Mouse (Mus musculus) cerebral cortex, adult 2 months (tissue): ENCODE measurements around the gene Tent4a.

Experiments used
- WGBS: fragments of 180-500 bp; shearing (Covaris S2); methylation state at CpG from one replicate; pipeline ENCODE4 v1.1.7; 2018; 5-methylcytosine and 5-hydroxymethylcytosine counted together

The Tent4a gene

DNA sequence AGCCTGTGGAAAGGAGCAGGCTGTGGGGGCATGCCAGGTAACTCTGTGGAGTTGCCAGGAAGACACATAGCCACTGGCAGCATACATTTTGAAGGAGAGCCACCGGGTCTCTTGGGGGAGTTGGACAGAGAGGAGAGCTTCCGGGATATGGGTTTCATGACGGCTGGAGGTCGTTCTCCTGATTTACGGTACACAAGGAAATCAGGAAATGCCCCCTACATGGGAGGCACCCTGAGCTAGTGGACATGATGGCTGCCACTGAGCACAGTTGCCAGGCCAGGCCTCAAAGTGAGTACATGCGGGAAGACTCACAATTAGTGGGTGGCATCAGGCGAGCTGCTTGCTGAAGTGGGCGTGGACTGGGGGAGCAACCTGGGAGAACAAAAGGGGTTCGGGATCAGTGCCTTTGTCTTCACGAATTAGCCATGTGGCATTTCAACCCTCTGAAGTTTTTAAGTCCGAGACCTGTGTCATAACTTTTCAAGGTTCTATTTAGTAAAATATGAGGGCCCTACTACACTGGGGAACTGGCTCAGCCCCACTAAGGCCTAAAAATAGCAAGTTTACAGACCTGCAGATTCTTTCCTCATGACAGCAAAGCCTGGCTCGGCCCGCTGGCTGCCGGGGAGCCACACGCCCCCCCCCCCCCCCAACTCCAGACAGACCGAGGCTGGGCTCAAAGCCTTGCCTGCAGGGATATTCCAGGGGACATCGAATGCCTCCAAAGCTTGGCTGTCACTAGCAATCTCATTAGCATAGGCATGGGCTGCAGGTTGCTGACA is 8.3 kb upstream of the Tent4a start:
- WGBS, result 50% methylated on average over 17 of the region's 17 CpGs

GRCm38 (mm10) chr13:69541776-69542175 is 7.4 kb upstream of the Tent4a start:
- WGBS, result 39% methylated on average over 10 of the region's 10 CpGs

GRCm38 (mm10) chr13:69541209-69541608 is 6.8 kb upstream of the Tent4a start:
- WGBS, result 66% methylated on average over 6 of the region's 6 CpGs

DNA sequence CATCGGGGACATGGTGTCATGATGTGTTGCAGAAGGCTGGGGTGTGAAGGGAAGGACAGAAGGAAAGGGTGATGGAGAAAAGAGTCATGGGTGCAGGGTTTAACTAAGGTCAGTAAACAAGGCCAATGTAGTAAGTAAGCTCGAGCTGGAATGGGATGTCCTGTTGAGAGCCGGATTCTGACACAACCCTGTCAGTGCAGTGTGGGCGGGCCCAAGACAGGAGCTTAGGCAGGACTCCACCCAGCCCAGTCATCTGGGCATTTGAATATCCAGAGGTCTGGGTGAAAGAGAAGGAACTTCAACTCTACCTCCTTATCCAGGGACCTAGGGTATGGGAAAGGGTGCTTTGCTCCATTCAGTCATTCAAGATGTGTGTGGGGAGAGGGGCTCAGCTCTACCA is 3.9 kb upstream of the Tent4a start:
- WGBS, result 41% methylated on average over 4 of the region's 4 CpGs

GRCm38 (mm10) chr13:69537366-69537765 is 2.9 kb upstream of the Tent4a start:
- WGBS, result 78% methylated on average over 7 of the region's 7 CpGs

DNA sequence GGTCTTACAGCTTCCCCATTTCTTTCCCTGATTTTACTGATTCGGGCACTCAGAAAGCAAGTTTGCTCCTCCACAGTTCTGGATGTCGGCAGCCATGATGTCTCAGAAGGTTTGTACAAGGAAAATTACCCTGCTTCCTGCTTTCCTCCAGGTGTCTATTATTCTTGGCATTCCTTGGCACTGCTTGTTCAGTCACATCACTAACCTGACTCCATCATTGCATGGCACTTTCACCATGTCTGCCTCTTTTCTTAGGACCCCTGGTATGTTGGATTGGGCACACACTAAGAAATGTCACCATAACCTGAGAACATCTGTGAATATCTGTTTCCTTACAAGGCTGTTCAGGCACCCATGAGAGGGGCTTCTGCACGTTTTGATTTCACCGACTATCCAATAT is 1.6 kb upstream of the Tent4a start:
- 62% methylated on average over 4 of the region's 4 CpGs for WGBS

- under 1% methylated on average over 73 of the region's 86 CpGs for WGBS
These were observed 486 bp upstream of the Tent4a start for GRCm38 (mm10) chr13:69534654-69535551.

DNA sequence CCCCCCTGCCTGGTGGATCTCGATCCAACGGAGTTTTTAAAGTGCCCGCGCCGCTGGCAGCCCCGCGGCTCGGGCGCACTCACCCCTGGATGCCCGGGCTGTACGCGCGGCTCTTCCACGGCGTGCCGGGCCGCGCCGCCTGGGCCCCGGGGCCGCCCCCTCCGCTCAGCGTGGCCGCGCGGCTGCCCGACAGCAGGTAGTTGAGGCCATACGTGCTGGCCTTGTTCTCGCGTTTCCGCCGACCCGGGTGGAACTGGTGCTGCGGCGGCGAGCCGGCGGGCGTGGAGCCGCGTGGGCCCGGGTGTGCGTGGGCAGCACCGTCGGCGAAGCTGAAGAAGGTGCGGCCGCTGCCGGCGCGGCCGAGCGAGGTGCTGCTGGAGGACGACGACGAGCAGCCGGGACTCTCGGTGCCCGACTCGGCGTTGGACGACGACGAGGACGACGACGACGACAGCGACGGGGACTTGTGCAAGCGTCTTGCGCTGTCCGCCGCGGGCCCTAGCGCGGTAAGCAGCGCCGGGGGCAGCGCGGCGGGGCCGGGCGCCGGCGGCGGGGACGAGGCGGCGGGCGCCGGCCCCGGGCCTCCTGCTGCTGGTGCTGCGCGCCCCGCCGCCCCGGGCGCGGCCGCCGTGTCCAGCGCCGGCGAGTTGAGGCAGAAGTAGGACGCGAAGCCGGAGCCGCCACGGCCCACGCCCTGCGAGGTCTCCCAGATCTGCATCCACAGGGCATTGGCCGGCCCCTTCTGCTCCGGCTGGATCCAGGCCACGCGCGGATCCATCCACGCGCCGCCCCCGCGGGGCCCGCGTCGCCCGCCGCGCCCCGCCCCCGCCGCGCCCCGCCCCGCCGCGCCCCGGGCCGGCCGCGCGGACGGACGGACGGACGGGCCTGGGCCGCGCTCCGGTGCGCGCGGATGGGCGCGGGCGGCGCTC is 748 bp downstream of the Tent4a start, which contains the start of gene Nsun2:
Gene Nsun2 (plus strand): TSS at position 342 of the 929 bp plus-strand sequence.
- 4% methylated on average over 155 of the region's 155 CpGs for WGBS

DNA sequence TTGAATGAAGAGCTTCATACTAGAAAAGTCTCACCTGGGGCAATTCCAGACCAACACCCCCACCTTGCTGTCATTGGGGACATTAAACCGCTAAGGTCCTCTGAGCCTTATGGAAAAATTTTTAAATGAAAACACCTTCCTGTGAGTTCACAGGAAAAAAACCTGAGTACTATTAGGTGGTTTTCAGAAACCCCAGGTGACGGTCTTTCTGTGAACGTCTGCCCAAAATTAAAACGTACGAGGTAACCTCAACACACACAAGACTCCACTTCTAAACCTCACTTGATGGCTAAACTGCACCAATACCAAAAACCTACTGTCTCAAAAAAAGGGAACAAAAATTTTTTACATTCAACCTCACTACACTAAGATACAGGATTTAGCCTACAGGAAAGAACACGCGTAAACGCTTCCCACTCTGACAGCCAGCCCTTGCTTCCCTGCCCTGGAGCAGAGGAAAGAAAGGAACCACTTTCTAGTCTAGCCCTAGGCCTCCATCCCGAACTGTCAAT is 1.5 kb downstream of the Tent4a start:
- WGBS, result 5% methylated on average over 9 of the region's 9 CpGs

DNA sequence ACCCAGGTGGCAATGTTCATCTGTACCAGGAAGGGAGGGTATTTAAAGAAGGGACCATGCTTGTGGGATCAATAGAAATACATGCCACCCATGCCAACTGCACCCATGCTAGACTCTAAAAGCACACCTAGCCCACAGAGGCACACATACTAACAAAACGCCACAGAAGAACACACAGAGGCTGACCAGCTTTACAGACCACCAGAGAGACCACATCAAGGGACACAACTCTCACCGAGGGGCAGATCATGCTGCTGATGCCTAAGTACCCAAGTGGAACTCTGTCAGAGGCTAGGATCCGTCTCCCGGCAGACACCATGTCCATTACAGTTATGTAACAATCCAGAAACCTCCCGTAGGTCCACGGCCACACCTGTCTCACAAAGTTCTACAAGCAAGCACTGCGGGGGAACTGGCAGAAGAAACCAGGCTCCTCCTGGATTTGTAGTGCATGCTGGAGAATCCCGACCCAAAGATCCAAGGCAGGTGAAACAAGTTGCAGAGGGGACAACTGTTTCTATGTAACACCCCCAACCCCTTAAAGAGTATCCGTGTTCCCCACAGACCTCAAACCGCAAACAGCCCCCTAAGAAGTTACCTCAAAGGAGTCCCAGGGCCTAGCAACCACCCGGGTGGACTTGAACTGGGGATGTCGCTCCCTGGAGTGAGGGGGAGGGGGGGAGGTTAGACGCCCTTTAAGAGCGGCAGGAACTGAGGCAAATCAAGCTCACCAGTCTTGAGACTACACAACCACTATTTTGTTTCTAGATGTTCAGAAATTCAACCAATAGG is 2.1 kb downstream of the Tent4a start:
- WGBS, result 15% methylated on average over 14 of the region's 14 CpGs

DNA sequence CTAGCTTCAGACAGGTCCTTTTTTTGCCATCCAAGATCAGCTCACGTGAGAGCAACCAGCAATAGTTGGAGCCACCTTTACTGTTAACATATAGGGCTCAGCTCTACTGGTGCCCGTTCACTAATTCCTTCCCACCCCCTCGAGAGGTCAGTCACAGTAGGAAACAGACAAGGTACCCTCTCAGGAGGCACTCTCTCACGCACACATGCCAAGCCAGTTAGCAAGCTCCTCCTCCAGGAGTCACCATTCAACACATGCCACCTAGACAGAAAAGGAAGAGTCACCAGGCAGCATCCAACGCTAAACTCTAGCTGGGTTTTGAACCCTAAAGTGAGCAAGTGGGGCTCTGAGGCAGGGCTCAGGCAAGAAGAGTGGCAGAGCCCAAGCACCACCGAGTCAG is 3.0 kb downstream of the Tent4a start:
- WGBS, result 27% methylated on average over 6 of the region's 6 CpGs

DNA sequence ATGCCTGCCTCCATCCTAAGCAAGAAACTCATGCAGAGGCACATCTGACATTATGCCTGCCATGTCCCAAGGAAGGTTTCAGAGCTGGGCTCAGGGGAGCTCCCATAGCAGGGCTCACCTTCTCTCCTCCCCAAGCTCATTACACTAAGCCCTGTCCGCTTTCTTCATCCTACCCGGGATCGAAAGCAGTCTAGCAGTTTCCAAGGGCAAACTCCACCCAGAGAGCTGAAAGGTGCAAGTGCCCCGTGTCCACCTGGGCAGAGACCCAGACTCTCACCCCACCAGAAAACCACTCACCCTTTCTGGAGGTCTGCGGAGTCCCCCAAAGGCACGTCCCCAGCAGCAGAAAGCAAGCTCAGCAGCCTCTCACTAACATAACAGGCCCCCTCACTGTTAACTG is 3.5 kb downstream of the Tent4a start:
- WGBS, result 58% methylated on average over 6 of the region's 6 CpGs

- WGBS, result 51% methylated on average over 3 of the region's 3 CpGs
These were observed 4.3 kb downstream of the Tent4a start for GRCm38 (mm10) chr13:69530156-69530555.

GRCm38 (mm10) chr13:69528531-69528930 is 5.9 kb downstream of the Tent4a start:
- WGBS, result 75% methylated on average over 7 of the region's 7 CpGs

DNA sequence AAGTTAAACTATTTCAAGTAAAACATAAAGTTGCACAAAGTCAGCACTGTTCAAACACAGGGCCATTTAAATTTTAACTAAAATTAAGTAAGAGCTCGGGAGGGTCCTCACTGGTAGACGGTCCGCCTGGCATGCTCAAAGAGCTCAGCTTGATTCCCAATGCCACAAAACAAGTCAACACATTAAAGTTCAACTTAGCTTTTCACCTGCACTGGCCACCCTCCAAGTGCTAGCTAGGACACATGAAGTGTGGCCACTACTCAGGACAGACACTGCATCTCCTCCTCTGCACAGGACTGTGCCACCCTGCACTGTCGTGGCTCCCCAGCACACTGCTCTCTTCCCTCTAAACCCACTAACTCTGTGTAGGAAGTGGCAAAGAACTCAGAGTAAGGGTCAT is 8.6 kb downstream of the Tent4a start:
- WGBS, result 51% methylated on average over 4 of the region's 4 CpGs

- 49% methylated on average over 2 of the region's 2 CpGs for WGBS
These were observed 10.3 kb downstream of the Tent4a start for GRCm38 (mm10) chr13:69524158-69524530.

- WGBS, result 42% methylated on average over 14 of the region's 14 CpGs
These were observed 10.8 kb downstream of the Tent4a start for GRCm38 (mm10) chr13:69523444-69524157.

- WGBS, result 39% methylated on average over 1 of the region's 1 CpGs
These were observed 12.1 kb downstream of the Tent4a start for GRCm38 (mm10) chr13:69522161-69522791.

- WGBS, result 56% methylated on average over 6 of the region's 6 CpGs
These were observed 15.3 kb downstream of the Tent4a start for GRCm38 (mm10) chr13:69519137-69519536.

- 56% methylated on average over 6 of the region's 6 CpGs for WGBS
These were observed 17.0 kb downstream of the Tent4a start for GRCm38 (mm10) chr13:69517445-69517844.
